ENCODE assay signal across 21 mouse cellular contexts in the genomic region with DNA sequence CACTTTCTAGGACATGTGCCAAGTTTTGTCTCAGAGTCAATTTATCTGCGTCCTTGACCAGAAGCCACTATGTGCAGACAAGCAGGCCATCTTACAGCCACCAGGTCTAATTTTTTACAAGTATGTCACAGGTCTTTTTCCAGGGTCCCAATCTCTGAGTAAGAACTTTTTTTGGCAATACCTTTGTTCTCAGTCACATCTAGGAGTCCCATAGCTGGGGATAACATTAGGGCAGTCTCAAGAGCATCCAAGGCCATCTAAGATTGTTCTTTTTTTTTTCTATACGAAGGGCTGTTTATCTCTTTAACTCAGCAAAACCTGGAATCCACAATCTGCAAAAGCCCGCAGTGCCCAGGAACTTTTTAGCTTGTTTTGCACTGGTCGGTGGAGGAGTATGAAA. TPM values are rescaled to one million over a fixed set of nuclear protein-coding genes. Genes with fewer than 3 reads are reported as not detected.
DNase-seq lines count a peak whose midpoint lies in the region; ATAC-seq and TF ChIP-seq lines count a peak whose summit lies in the region.
"Not testable (repeated sequence)": the region's sequence is repeated elsewhere in the genome, so short reads cannot be mapped to it uniquely, and the experiment has no call there.
"Had no signal": no experiment of that assay in that cellular context is flagged by ENCODE, and none has a peak within 500 bp of the region (broad histone marks: within the 10 kb centered on the region; RNA-seq: fewer than 3 reads in every experiment).

No protein-coding gene starts in this region.

- H3K79me2 ChIP-seq in MEL (ENCODE audit: control insufficient read depth, insufficient read depth, low read length, poor library complexity); liver, adult 2 months (ENCODE audit: control insufficient read depth, insufficient read depth, low read length); myocyte (ENCODE audit: control insufficient read depth, insufficient read depth): not testable (repeated sequence)

- H3K27me3 ChIP-seq in MEL (ENCODE audit: control insufficient read depth in 1 of 2, insufficient read depth in 2 of 2, low read length in 2 of 2); heart, embryonic 15.5 days; liver, adult 2 months (ENCODE audit: control insufficient read depth, insufficient read depth, low read length); liver, embryonic 15.5 days; myocyte (ENCODE audit: control insufficient read depth, insufficient read depth, insufficient read length): not testable (repeated sequence)

- not testable (repeated sequence) for H3K9me3 ChIP-seq in MEL (replicated peaks; ENCODE audit: insufficient read depth, low read length); heart, embryonic 15.5 days (replicated peaks); liver, embryonic 15.5 days (replicated peaks)

- ATAC-seq in heart, embryonic 15.5 days (replicated peaks; ENCODE audit: insufficient number of reproducible peaks, insufficient read depth, low FRiP score, low read depth); liver, embryonic 15.5 days (ENCODE audit: insufficient read depth): not testable (repeated sequence)

- H3K4me3 ChIP-seq in MEL (ENCODE audit: control insufficient read depth in 1 of 2, insufficient read depth in 1 of 2, low read depth in 2 of 2, low read length in 2 of 2); heart, embryonic 15.5 days; liver, embryonic 15.5 days (replicated peaks); myocyte: not testable (repeated sequence)
- H3K4me3 ChIP-seq in liver, adult 2 months (ENCODE audit: insufficient read depth, low read depth, low read length): 0 out of 2 replicates have a peak overlapping the region, but pooled peaks have one; percentile 4

- peak overlapping the region; percentile 36; the same call in 1 of the 2 replicates for H3K27ac ChIP-seq in MEL (ENCODE audit: control insufficient read depth, low read depth, low read length)
- peak overlapping the region; percentile 70 for H3K27ac ChIP-seq in heart, embryonic 15.5 days
- H3K27ac ChIP-seq in liver, adult 2 months (replicated peaks; ENCODE audit: insufficient read depth, low read depth, low read length): 0 out of 2 replicates have a peak overlapping the region, but pooled peaks have one; percentile 13
- H3K27ac ChIP-seq in liver, embryonic 15.5 days (replicated peaks): 0 out of 2 replicates have a peak overlapping the region, but pooled peaks have one; percentile 33

- not testable (repeated sequence) for H3K4me2 ChIP-seq in heart, embryonic 15.5 days; liver, embryonic 15.5 days
- H3K4me2 ChIP-seq in myocyte (ENCODE audit: low read depth): peak overlapping the region; percentile 75

- 34% methylated on average over 4 of the region's 4 CpGs for WGBS in heart, embryonic 15.5 days
- 21% methylated on average over 4 of the region's 4 CpGs for WGBS in liver, adult 2 months
- WGBS in liver, embryonic 15.5 days (ENCODE audit: insufficient replicate concordance): 27% methylated on average over 4 of the region's 4 CpGs

- not testable (repeated sequence) for H3K36me3 ChIP-seq in MEL (ENCODE audit: control insufficient read depth in 1 of 2, insufficient read depth in 2 of 2, low read length in 2 of 2); heart, embryonic 15.5 days; liver, adult 2 months (ENCODE audit: control insufficient read depth, insufficient read depth, low read length); liver, embryonic 15.5 days (replicated peaks); myocyte (ENCODE audit: control insufficient read depth, insufficient read depth)

- TF ChIP-seq CTCF in MEL (IDR thresholded peaks at IDR 0.05 in 2 of 3, conservative IDR thresholded peaks at IDR 0.05 in 1 of 3; ENCODE audit: control insufficient read depth in 1 of 3, insufficient read depth in 1 of 3, low read depth in 2 of 3, low read length in 3 of 3, poor library complexity in 1 of 3, severe bottlenecking in 1 of 3); liver, adult 2 months (IDR thresholded peaks at IDR 0.05; ENCODE audit: low read depth, low read length): not testable (repeated sequence)

- H3ac ChIP-seq in myocyte (ENCODE audit: control insufficient read depth, insufficient read length): not testable (repeated sequence)

- TF ChIP-seq POLR2A in MEL (IDR thresholded peaks at IDR 0.05; ENCODE audit: control insufficient read depth in 1 of 2, insufficient read depth in 1 of 2, low read depth in 1 of 2, low read length in 2 of 2, poor library complexity in 1 of 2); liver, adult 2 months (IDR thresholded peaks at IDR 0.05; ENCODE audit: extremely low read depth, insufficient read depth, low read length); myocyte (IDR thresholded peaks at IDR 0.05; ENCODE audit: insufficient read length, low read depth): not testable (repeated sequence)

- DNase-seq in MEL (ENCODE audit: low read depth, low spot score): not testable (repeated sequence)
- DNase-seq in heart, adult 11 months: peak; percentile 19
- DNase-seq in liver, adult 2 months (ENCODE audit: extremely low read depth, low read depth, low spot score): peak; percentile 68

- TF ChIP-seq RAD21 in MEL (IDR thresholded peaks at IDR 0.05; ENCODE audit: low read depth, low read length): not testable (repeated sequence)

- not testable (repeated sequence) for TF ChIP-seq EP300 in MEL (IDR thresholded peaks at IDR 0.05; ENCODE audit: low read depth in 1 of 2, low read length in 2 of 2)

- not testable (repeated sequence) for H3K9ac ChIP-seq in MEL (ENCODE audit: control insufficient read depth, low read depth, low read length, poor library complexity, severe bottlenecking); heart, embryonic 15.5 days; liver, adult 2 months (ENCODE audit: low read depth, low read length); liver, embryonic 15.5 days

- peaks cover 3 to 10% of the 10 kb centered on the region in 2 experiments; a peak in 3 of 4 replicates for H3K4me1 ChIP-seq in MEL (ENCODE audit: control insufficient read depth in 1 of 2, insufficient read depth in 2 of 2, low read length in 2 of 2)
- not testable (repeated sequence) for H3K4me1 ChIP-seq in heart, embryonic 15.5 days (replicated peaks)
- peaks cover 16% of the 10 kb centered on the region for H3K4me1 ChIP-seq in liver, adult 2 months (ENCODE audit: control insufficient read depth, insufficient read depth, low read length)
- peaks cover 38% of the 10 kb centered on the region for H3K4me1 ChIP-seq in liver, embryonic 15.5 days (replicated peaks)

RNA-seq across cellular contexts. Expression of a gene that starts 4.0 kb away (rescaled TPM):
- not detected in 2 replicates for total RNA-seq in MEL (2012; rRNA removed)
- polyA plus RNA-seq in MEL (2012; ENCODE audit: insufficient read depth in 1 of 2, insufficient read length in 2 of 2, low read depth in 1 of 2, low replicate concordance in 2 of 2, missing spikeins in 1 of 2) (under 1 TPM in 1 of 2 experiments, not detected in 1; 0.84 TPM), myocyte (2012; fragmentation: generic; extraction: Trizol) (0.25 TPM)
- 0.30 and 0.93 TPM in 2 replicates for polyA plus RNA-seq in heart, embryonic 15.5 days (2015; fragmentation: Nextera tagmentation; extraction: Ambion mirVana)
- 21.5 and 28.1 TPM in 2 replicates for total RNA-seq in liver, adult 2 months (2014; rRNA removed)
- polyA plus RNA-seq in liver, adult 2 months (2012; rRNA removed): 54.3 and 66.1 TPM in 2 replicates
- polyA plus RNA-seq in liver, embryonic 15.5 days (2015; fragmentation: Nextera tagmentation; extraction: Ambion mirVana): 77.6 and 97.4 TPM in 2 replicates
- total RNA-seq: forebrain, postnatal 0 days had no signal
- polyA plus RNA-seq: brain, embryonic 14.5 days; cerebellum, adult 2 months; cortical plate, adult 2 months; embryonic facial prominence, embryonic 10.5 days; embryonic facial prominence, embryonic 12.5 days; forebrain, embryonic 11.5 days; forebrain, embryonic 13.5 days; forebrain, embryonic 15.5 days; forebrain, postnatal 0 days had no signal

RNA-seq across cellular contexts. Expression of a gene that starts 17.5 kb away (rescaled TPM):
- 7.4 TPM in 1 of 2 replicates, not detected in the other for total RNA-seq in MEL (2012; rRNA removed)
- polyA plus RNA-seq in MEL (2012; ENCODE audit: insufficient read depth in 1 of 2, insufficient read length in 2 of 2, low read depth in 1 of 2, low replicate concordance in 2 of 2, missing spikeins in 1 of 2) (under 1 TPM in 1 of 2 experiments, not detected in 1; 0.65 TPM), myocyte (2012; fragmentation: generic; extraction: Trizol) (6.7 TPM)
- polyA plus RNA-seq in heart, embryonic 15.5 days (2015; fragmentation: Nextera tagmentation; extraction: Ambion mirVana): 9.2 and 11.1 TPM in 2 replicates
- total RNA-seq in liver, adult 2 months (2014; rRNA removed): 4.1 and 7.9 TPM in 2 replicates
- 4.4 and 9.2 TPM in 2 replicates for polyA plus RNA-seq in liver, adult 2 months (2012; rRNA removed)
- polyA plus RNA-seq in liver, embryonic 15.5 days (2015; fragmentation: Nextera tagmentation; extraction: Ambion mirVana): 7.7 and 8.0 TPM in 2 replicates
- total RNA-seq: G1E had no signal

RNA-seq across cellular contexts. Expression of a gene that starts 18.0 kb away (rescaled TPM):
- total RNA-seq in MEL (2012; rRNA removed): not detected in 2 replicates
- polyA plus RNA-seq in MEL (2012; ENCODE audit: insufficient read depth in 1 of 2, insufficient read length in 2 of 2, low read depth in 1 of 2, low replicate concordance in 2 of 2, missing spikeins in 1 of 2) (under 1 TPM in 1 of 2 experiments, not detected in 1; 0.14 TPM), myocyte (2012; fragmentation: generic; extraction: Trizol) (not detected)
- polyA plus RNA-seq in heart, embryonic 15.5 days (2015; fragmentation: Nextera tagmentation; extraction: Ambion mirVana): not detected in 2 replicates
- 0.13 and 0.37 TPM in 2 replicates for total RNA-seq in liver, adult 2 months (2014; rRNA removed)
- 0.27 and 0.70 TPM in 2 replicates for polyA plus RNA-seq in liver, adult 2 months (2012; rRNA removed)
- polyA plus RNA-seq in liver, embryonic 15.5 days (2015; fragmentation: Nextera tagmentation; extraction: Ambion mirVana): 0.29 and 0.38 TPM in 2 replicates
- total RNA-seq: adrenal gland, adult 2 months; adrenal gland, postnatal 25 days; CH12.LX; forebrain, postnatal 0 days; G1E had no signal
- polyA plus RNA-seq: adrenal gland, adult 2 months; brain, embryonic 14.5 days; CD4-positive, CD25-positive, alpha-beta regulatory T cell, adult 4 months; cortical plate, adult 2 months; embryonic facial prominence, embryonic 10.5 days; embryonic facial prominence, embryonic 14.5 days; forebrain, embryonic 11.5 days; forebrain, embryonic 13.5 days; forebrain, embryonic 15.5 days; forebrain, postnatal 0 days; G1E had no signal

RNA-seq across cellular contexts. Expression of a gene that starts 25.6 kb away (rescaled TPM):
- 251 and 270 TPM in 2 replicates for total RNA-seq in MEL (2012; rRNA removed)
- 100 to 1,000 TPM in 1 of 2 experiments, not detected in 1; 369 TPM for polyA plus RNA-seq in MEL (2012; ENCODE audit: insufficient read depth in 1 of 2, insufficient read length in 2 of 2, low read depth in 1 of 2, low replicate concordance in 2 of 2, missing spikeins in 1 of 2)
- 387 and 406 TPM in 2 replicates for polyA plus RNA-seq in heart, embryonic 15.5 days (2015; fragmentation: Nextera tagmentation; extraction: Ambion mirVana)
- total RNA-seq in liver, adult 2 months (2014; rRNA removed): 456 and 810 TPM in 2 replicates
- 965 and 1,374 TPM in 2 replicates for polyA plus RNA-seq in liver, adult 2 months (2012; rRNA removed)
- 752 and 794 TPM in 2 replicates for polyA plus RNA-seq in liver, embryonic 15.5 days (2015; fragmentation: Nextera tagmentation; extraction: Ambion mirVana)
- 768 TPM for polyA plus RNA-seq in myocyte (2012; fragmentation: generic; extraction: Trizol)

RNA-seq across cellular contexts. Expression of a gene that starts 33.6 kb away (rescaled TPM):
- 53.4 and 53.5 TPM in 2 replicates for total RNA-seq in MEL (2012; rRNA removed)
- polyA plus RNA-seq in MEL (2012; ENCODE audit: insufficient read depth in 1 of 2, insufficient read length in 2 of 2, low read depth in 1 of 2, low replicate concordance in 2 of 2, missing spikeins in 1 of 2) (10 to 100 TPM in 1 of 2 experiments, not detected in 1; 97.6 TPM), myocyte (2012; fragmentation: generic; extraction: Trizol) (148 TPM)
- polyA plus RNA-seq in heart, embryonic 15.5 days (2015; fragmentation: Nextera tagmentation; extraction: Ambion mirVana): 63.6 and 81.7 TPM in 2 replicates
- total RNA-seq in liver, adult 2 months (2014; rRNA removed): 33.9 and 44.0 TPM in 2 replicates
- 185 and 198 TPM in 2 replicates for polyA plus RNA-seq in liver, adult 2 months (2012; rRNA removed)
- 115 and 127 TPM in 2 replicates for polyA plus RNA-seq in liver, embryonic 15.5 days (2015; fragmentation: Nextera tagmentation; extraction: Ambion mirVana)

Comparison
In these comparisons a context has a peak if more than half of its experiments do, and no peak if none do; other contexts are left out.
1. H3K27ac ChIP-seq: peak in every context shown above with its lines; median percentile 70 in heart, embryonic 15.5 days; 36 in MEL; 33 in liver, embryonic 15.5 days; 13 in liver, adult 2 months.
2. RNA of a gene that starts 4.0 kb away (polyA plus RNA-seq): 77.6 to 97.4 TPM in liver, embryonic 15.5 days and 54.3 to 66.1 TPM in liver, adult 2 months; 0.84 TPM in MEL, 0.30 to 0.93 TPM in heart, embryonic 15.5 days and 0.25 TPM in myocyte (single experiment); every median in the first group is over 10 times any median in the second.